ENCODE assay signal across 11 mouse cellular contexts in the genomic region with DNA sequence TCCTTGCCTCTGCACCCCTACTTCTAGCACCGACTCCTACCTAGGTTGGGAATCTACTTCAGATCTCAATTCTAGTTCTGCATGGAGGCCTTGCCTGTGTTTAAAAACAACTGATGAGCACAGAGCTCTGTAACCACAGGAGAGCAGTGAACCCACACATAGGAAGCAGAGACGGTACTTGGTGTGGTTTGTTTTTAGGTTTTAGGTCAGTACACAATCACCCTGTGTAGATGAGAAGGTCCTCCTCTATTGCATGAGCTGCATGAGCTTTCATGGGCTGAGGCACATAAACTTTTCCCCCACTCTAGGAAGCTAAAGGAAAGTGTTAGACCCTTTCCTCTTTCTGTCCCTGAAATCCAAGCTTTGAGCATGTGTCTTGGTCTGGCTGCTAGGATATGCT.
"Had no signal": no experiment of that assay in that cellular context is flagged by ENCODE, and none has a peak within 500 bp of the region (broad histone marks: within the 10 kb centered on the region; RNA-seq: fewer than 3 reads in every experiment).

No protein-coding gene starts in this region.

- ATAC-seq: liver, postnatal 0 days; lung, postnatal 0 days; midbrain, embryonic 15.5 days had no signal

- DNase-seq: kidney, postnatal 14 days; kidney, postnatal 4 days; left cerebral cortex, postnatal 4 days; liver, postnatal 0 days; lung, embryonic 14.5 days; right cerebral cortex, postnatal 4 days; thymus, adult 2 months; thymus, postnatal 14 days; thymus, postnatal 4 days had no signal
